Mouse (Mus musculus) liver, embryonic 16.5 days (tissue): ENCODE measurements around the gene Uck2. TPM values are rescaled to one million over a fixed set of nuclear protein-coding genes. Genes with fewer than 3 reads are reported as not detected.

Experiments used
- ATAC-seq: fragments of 200-750 bp; cut with Nextera tagmentation; 2 replicates; pipeline ENCODE4 v1.8.0; 2017; ENCODE audit warnings: low read depth, mild to moderate bottlenecking, moderate number of reproducible peaks, moderate library complexity
- H3K27ac ChIP-seq: fragments of 300-500 bp; sonication (generic); 2 replicates; pipeline ENCODE4 v1.5.1; 2014; ENCODE audit warnings: mild to moderate bottlenecking, low read length
- H3K27me3 ChIP-seq: fragments of 300-500 bp; sonication (generic); 2 replicates; pipeline ENCODE4 v1.6.1; 2014; ENCODE audit warnings: low read depth, low read length, mixed read lengths; ENCODE audit not compliant: control insufficient read depth, insufficient read depth
- H3K36me3 ChIP-seq: fragments of 300-500 bp; sonication (generic); 2 replicates; pipeline ENCODE4 v1.6.1; 2014; ENCODE audit warnings: mild to moderate bottlenecking; ENCODE audit not compliant: control insufficient read depth, insufficient read depth
- H3K4me1 ChIP-seq: fragments of 300-500 bp; sonication (generic); 2 replicates; pipeline ENCODE4 v1.6.1; 2014; ENCODE audit warnings: low read depth, low read length, mixed read lengths; ENCODE audit not compliant: control insufficient read depth
- H3K4me2 ChIP-seq: fragments of 300-500 bp; sonication (generic); 2 replicates; pipeline ENCODE4 v1.6.1; 2014; ENCODE audit warnings: low read depth, low read length, mixed read lengths
- H3K4me3 ChIP-seq: fragments of 300-500 bp; sonication (generic); 2 replicates; pipeline ENCODE4 v1.5.1; 2014; ENCODE audit warnings: low read depth, mild to moderate bottlenecking, low read length
- H3K9ac ChIP-seq: fragments of 300-500 bp; sonication (generic); 2 replicates; pipeline ENCODE4 v1.6.1; 2014; ENCODE audit warnings: low read depth, low read length
- H3K9me3 ChIP-seq: fragments of 300-500 bp; sonication (generic); replicated peaks from 2 replicates; pipeline ENCODE4 v1.6.1; 2016; ENCODE audit warnings: low read length; ENCODE audit not compliant: control insufficient read depth
- WGBS: fragments of 180-500 bp; shearing (Covaris S2); extraction: QIAGEN DNeasy Blood & Tissue Kit; methylation state at CpG from one replicate; pipeline ENCODE4 v1.1.7; 2014; ENCODE audit not compliant: insufficient replicate concordance; 5-methylcytosine and 5-hydroxymethylcytosine counted together
- polyA plus RNA-seq: library from polyadenylated mRNA; unstranded; fragments of >200 nt; fragmentation: Nextera tagmentation; extraction: Ambion mirVana; gene quantifications from 2 replicates; pipeline ENCODE4 v1.2.1, GENCODE M21; 2015

Gene Uck2
- polyA plus RNA-seq, 1 experiment from 2014 or later, result 30.8 TPM

DNA sequence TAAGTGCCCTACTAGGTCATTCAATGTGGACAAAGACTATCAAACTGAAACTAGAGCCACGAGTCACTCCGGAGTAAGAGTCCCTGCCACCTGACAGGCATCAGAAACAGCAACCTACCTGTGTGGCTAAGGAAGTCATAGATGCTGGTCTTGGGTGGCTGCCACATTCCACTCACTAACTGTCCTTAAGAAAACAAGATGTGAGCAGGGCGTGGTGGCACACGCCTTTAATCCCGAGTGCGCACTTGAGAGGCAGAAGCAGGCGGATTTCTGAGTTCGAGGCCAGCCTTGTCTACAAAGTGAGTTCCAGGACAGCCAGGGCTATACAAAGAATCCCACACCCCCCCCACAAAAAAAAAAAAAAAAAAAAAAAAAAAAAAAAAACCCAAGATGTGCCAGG is 35.2 kb downstream of the Uck2 start:
- Histone ChIP-seq H3K36me3 (no peaks in the 10 kb centered on the region), H3K9me3 (no peaks in the 10 kb centered on the region), H3K4me2 (no peak overlapping the region), H3K4me3 (no peak overlapping the region), H3K27ac (no peak overlapping the region), H3K27me3 (no peaks in the 10 kb centered on the region), H3K4me1 (peaks cover 24% of the 10 kb centered on the region), H3K9ac (no peak overlapping the region)
- 78% methylated on average over 8 of the region's 8 CpGs for WGBS
- no peak for ATAC-seq

DNA sequence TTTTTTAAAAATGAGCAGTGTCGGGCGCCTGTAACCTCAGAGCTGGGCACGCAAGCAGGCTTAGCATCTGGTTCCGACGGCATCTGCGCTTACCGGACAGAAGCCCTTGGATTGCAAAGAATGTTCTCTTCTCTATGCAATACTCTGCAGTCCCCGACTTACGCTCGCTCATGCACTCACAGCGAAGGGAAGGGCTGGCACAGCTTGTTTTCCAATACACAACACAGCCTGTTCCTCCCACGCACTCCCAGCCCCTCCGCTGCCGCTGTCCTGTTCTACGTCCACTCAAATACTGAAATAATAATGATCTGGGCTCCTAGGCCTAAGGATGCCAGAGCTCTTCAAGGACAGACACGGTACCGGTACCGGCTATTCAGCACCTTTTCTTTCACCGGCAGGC is 35.9 kb downstream of the Uck2 start:
- no peak overlapping the region for H3K27ac ChIP-seq
- H3K4me3 ChIP-seq, result no peak overlapping the region
- no peaks in the 10 kb centered on the region for H3K36me3 ChIP-seq
- ATAC-seq, result no peak
- WGBS, result 87% methylated on average over 19 of the region's 19 CpGs
- H3K27me3 ChIP-seq, result no peaks in the 10 kb centered on the region
- no peak overlapping the region for H3K4me2 ChIP-seq
- H3K4me1 ChIP-seq, result peaks cover 27% of the 10 kb centered on the region
- no peaks in the 10 kb centered on the region for H3K9me3 ChIP-seq
- no peak overlapping the region for H3K9ac ChIP-seq

DNA sequence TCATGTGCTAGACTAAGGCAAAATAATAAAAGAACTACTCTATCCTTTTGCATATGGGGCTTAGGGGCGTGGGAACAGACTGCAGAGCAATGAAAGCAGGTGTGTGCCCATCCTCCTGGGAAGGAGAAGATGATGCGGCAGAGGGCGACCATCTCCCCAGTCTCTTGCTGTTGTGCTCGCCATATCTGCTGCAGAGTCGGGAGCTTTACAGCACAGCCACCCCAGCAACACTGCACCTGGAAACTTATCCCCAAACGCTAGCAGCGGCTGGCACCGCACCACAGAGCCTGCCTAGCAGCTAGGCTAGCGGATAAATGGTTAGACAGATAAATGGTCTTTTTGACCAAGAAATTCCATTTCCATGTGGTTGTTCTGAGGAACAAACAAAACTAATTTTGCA is 37.2 kb downstream of the Uck2 start:
- peaks cover 27% of the 10 kb centered on the region for H3K4me1 ChIP-seq
- H3K4me2 ChIP-seq, result no peak overlapping the region
- no peaks in the 10 kb centered on the region for H3K36me3 ChIP-seq
- H3K9me3 ChIP-seq, result no peaks in the 10 kb centered on the region
- WGBS, result 60% methylated on average over 9 of the region's 9 CpGs
- ATAC-seq, result no peak
- H3K27me3 ChIP-seq, result no peaks in the 10 kb centered on the region
- no peak overlapping the region for H3K27ac ChIP-seq
- no peak overlapping the region for H3K9ac ChIP-seq
- no peak overlapping the region for H3K4me3 ChIP-seq

DNA sequence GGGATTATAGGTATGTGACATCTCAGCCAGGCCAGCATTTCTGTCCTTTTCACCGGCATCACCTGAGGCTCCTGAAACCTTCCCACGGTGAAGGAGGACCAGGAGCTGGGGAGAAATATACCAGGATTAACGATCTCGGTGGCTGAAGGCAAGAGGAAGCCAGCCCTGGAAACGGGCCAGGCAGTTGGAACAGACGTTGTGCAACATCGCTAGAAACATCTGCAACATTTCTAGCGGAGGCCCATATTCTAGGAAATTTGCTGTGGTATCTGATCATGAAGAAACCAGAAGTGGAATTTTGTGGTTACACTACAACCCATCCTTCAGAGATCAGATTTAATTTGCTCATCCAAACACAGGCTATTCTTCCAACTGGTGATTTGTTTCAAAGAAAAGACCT is 38.1 kb downstream of the Uck2 start:
- H3K9me3 ChIP-seq, result no peaks in the 10 kb centered on the region
- H3K9ac ChIP-seq, result no peak overlapping the region
- ATAC-seq, result peak; percentile 44; the same call in 1 of the 2 replicates
- no peak overlapping the region for H3K27ac ChIP-seq
- H3K36me3 ChIP-seq, result no peaks in the 10 kb centered on the region
- no peak overlapping the region for H3K4me2 ChIP-seq
- peaks cover 29% of the 10 kb centered on the region for H3K4me1 ChIP-seq
- H3K27me3 ChIP-seq, result no peaks in the 10 kb centered on the region
- no peak overlapping the region for H3K4me3 ChIP-seq
- 10% methylated on average over 8 of the region's 8 CpGs for WGBS

DNA sequence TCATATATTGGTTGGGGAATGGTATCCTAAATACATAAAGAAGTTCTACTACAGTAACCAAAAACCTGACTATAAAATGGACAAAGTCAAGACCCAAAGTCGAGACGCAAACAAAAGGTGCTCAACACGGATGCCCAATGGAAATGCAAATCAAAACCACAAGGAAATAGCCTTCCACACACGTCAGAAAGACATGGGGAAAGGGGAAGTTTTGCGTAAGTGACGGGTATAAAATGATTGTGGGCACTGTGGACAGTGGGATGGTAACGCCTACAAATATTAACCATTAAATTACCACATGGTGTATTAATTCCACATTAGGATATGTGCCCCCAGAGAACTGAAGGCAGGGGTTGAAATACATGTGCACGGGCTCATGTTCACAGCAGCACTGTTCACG is 38.8 kb downstream of the Uck2 start:
- H3K36me3 ChIP-seq, result no peaks in the 10 kb centered on the region
- no peak overlapping the region for H3K27ac ChIP-seq
- H3K4me2 ChIP-seq, result no peak overlapping the region
- H3K9me3 ChIP-seq, result no peaks in the 10 kb centered on the region
- H3K4me3 ChIP-seq, result no peak overlapping the region
- WGBS, result 43% methylated on average over 9 of the region's 9 CpGs
- H3K4me1 ChIP-seq, result peaks cover 29% of the 10 kb centered on the region
- H3K9ac ChIP-seq, result no peak overlapping the region
- H3K27me3 ChIP-seq, result no peaks in the 10 kb centered on the region
- no peak for ATAC-seq

DNA sequence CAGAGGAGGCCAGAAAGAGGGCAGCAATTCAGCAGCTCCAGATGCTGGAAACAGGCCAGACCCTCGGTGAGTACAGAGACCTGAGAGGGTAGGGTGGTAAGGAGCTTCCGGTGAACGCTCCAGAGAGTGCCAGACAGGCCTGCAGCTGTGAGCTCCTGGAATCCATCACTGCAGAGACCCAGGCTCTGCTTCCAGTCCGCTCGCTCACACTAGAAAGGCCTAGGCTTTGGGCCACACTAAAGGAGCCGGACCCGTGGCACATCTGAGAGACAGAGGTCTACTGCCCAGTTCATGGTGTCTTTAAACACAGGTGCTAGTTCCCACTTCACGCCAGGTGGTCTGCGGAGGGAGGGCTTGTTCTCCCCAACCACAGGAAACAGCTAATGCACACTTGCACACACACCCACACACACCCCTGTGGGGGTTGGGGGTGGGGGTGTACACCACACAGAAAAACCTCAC is 39.9 kb downstream of the Uck2 start:
- H3K4me2 ChIP-seq, result no peak overlapping the region
- H3K27me3 ChIP-seq, result no peaks in the 10 kb centered on the region
- H3K4me3 ChIP-seq, result no peak overlapping the region
- no peak overlapping the region for H3K9ac ChIP-seq
- H3K36me3 ChIP-seq, result no peaks in the 10 kb centered on the region
- no peak for ATAC-seq
- no peak overlapping the region for H3K27ac ChIP-seq
- 70% methylated on average over 9 of the region's 9 CpGs for WGBS
- no peaks in the 10 kb centered on the region for H3K9me3 ChIP-seq
- peaks cover 29% of the 10 kb centered on the region for H3K4me1 ChIP-seq

DNA sequence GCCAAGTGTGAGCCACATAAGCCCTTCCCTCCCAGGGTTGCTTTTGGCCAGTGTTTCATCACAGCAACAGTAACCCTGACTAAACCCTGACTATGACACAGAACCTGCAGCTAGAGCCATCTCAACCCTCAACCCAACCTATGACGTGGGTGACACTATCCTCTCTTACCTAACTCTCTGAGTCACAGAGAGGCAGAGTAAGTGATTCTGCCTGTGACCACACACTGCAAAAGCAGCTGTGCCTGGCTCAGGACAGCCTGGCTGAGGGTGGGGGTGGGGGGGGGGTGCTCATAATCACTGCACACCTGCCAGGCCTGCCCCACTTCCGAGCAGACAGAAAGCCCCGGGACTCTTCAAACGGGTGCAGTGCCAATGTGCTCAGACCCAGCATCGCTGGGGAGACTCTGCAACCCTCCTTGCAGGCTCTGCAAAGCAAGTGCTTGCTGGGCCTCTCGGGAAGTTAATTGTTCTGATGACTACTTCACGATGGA is 42.9 kb downstream of the Uck2 start:
- ATAC-seq, result no peak
- H3K27me3 ChIP-seq, result no peaks in the 10 kb centered on the region
- no peak overlapping the region for H3K4me2 ChIP-seq
- H3K9ac ChIP-seq, result no peak overlapping the region
- H3K4me1 ChIP-seq, result peaks cover 18% of the 10 kb centered on the region
- no peak overlapping the region for H3K27ac ChIP-seq
- no peaks in the 10 kb centered on the region for H3K36me3 ChIP-seq
- H3K4me3 ChIP-seq, result no peak overlapping the region
- 46% methylated on average over 7 of the region's 7 CpGs for WGBS
- no peaks in the 10 kb centered on the region for H3K9me3 ChIP-seq

DNA sequence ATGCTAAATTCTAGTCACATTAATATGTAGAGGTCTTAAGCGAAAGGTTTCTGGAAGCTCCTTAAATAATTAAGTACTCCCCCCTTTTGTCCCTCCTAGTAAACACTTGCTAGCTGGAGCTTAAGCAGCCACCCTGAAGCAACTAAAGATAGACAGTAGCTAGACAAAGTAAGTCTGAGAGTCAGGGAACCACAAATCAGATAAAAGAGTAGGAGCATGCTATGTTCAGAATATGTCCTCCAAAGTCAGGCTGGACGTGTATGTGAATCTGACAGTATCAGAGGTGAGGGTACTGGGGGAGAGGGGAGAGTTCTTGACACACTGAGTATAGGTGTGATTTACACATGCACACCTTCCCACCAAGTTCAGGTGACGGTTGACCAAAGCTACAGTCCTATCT is 43.6 kb downstream of the Uck2 start:
- H3K9ac ChIP-seq, result no peak overlapping the region
- no peak overlapping the region for H3K4me3 ChIP-seq
- H3K9me3 ChIP-seq, result no peaks in the 10 kb centered on the region
- H3K4me2 ChIP-seq, result no peak overlapping the region
- no peaks in the 10 kb centered on the region for H3K27me3 ChIP-seq
- no peak for ATAC-seq
- no peak overlapping the region for H3K27ac ChIP-seq
- H3K4me1 ChIP-seq, result peaks cover 11% of the 10 kb centered on the region
- no peaks in the 10 kb centered on the region for H3K36me3 ChIP-seq
- 57% methylated on average over 3 of the region's 3 CpGs for WGBS

DNA sequence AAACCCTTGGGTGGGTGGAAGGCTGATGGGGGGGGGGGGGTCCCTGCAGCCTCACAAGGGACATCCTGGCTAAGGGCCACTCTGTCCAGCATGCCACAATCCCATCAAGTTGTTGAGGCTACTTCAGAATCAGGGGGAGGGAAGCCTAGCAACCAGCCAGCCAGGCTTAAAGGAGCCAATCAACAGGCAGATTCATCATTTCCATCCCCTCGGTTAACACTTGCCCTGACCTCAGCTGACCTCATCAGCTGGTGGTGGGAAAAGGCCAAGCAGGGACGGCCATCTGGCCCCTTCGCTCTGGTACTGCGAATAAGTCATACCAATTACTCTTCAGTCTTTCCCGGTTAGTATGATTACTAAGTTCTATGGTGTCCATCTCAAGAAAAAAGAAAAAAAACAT is 44.8 kb downstream of the Uck2 start:
- H3K27me3 ChIP-seq, result no peaks in the 10 kb centered on the region
- no peaks in the 10 kb centered on the region for H3K36me3 ChIP-seq
- no peak overlapping the region for H3K27ac ChIP-seq
- WGBS, result 65% methylated on average over 5 of the region's 5 CpGs
- H3K9ac ChIP-seq, result no peak overlapping the region
- no peak overlapping the region for H3K4me2 ChIP-seq
- peaks cover 9% of the 10 kb centered on the region for H3K4me1 ChIP-seq
- H3K4me3 ChIP-seq, result no peak overlapping the region
- no peaks in the 10 kb centered on the region for H3K9me3 ChIP-seq
- no peak for ATAC-seq
